Mouse (Mus musculus): ENCODE measurements at regions not wholly inside any gene's neighbourhood (a gene's known extent, or its start where the extent isn't known, plus 50 kb on each side); places are given as distances from the start of the nearest gene placed in this dataset.

- TF ChIP-seq GATA1 (IDR thresholded peaks at IDR 0.05; ENCODE audit: borderline replicate concordance, low read length): no peak
- no peak for TF ChIP-seq FLI1 (IDR thresholded peaks at IDR 0.05; ENCODE audit: low read length)
Observed at GRCm38 (mm10) chr15:5432018-5432417, 188.0 kb upstream of the Ptger4 start.

All from megakaryocyte, embryonic 14.5 days (primary cell).